Mouse (Mus musculus) heart, embryonic 14.5 days (tissue): ENCODE results near the gene Ogt. TPM values are rescaled to one million over a fixed set of nuclear protein-coding genes. Genes with fewer than 3 reads are reported as not detected.

Experiments used
- ATAC-seq: fragments of 200-750 bp; cut with Nextera tagmentation; 2 replicates; pipeline ENCODE4 v1.8.0; 2017; ENCODE audit warnings: low read depth, moderate TSS enrichment; ENCODE audit not compliant: insufficient number of reproducible peaks, insufficient read depth, low FRiP score
- H3K27ac ChIP-seq, 2 experiments: fragments of 200-500 bp in 1 of 2; fragments of 300-500 bp in 1 of 2; sonication (generic) in 1 of 2; replicated peaks in 1 of 2; 2 replicates each; pipeline ENCODE4 v1.5.1; 2012 to 2014; ENCODE audit warnings: low read depth in 2 of 2, low read length in 2 of 2, control low read depth in 1 of 2, mild to moderate bottlenecking in 1 of 2, mixed read lengths in 1 of 2; ENCODE audit not compliant: control insufficient read depth in 1 of 2, insufficient read depth in 1 of 2
- H3K27me3 ChIP-seq: fragments of 300-500 bp; sonication (generic); 2 replicates; pipeline ENCODE4 v1.6.1; 2014; ENCODE audit warnings: mild to moderate bottlenecking, low read length, control low read depth; ENCODE audit not compliant: control insufficient read depth, insufficient read depth
- H3K36me3 ChIP-seq: fragments of 300-500 bp; sonication (generic); 2 replicates; pipeline ENCODE4 v1.6.1; 2014; ENCODE audit warnings: mild to moderate bottlenecking, control low read depth, low read length, mixed read lengths; ENCODE audit not compliant: control insufficient read depth, insufficient read depth
- H3K4me1 ChIP-seq, 2 experiments: fragments of 200-500 bp in 1 of 2; fragments of 300-500 bp in 1 of 2; sonication (generic) in 1 of 2; 2 replicates each; pipeline ENCODE4 v1.6.1; 2012 to 2014; ENCODE audit warnings: low read length in 2 of 2, control low read depth in 1 of 2, mixed read lengths in 1 of 2; ENCODE audit not compliant: control insufficient read depth in 2 of 2, insufficient read depth in 2 of 2
- H3K4me2 ChIP-seq: fragments of 300-500 bp; sonication (generic); 2 replicates; pipeline ENCODE4 v1.6.1; 2014; ENCODE audit warnings: mild to moderate bottlenecking, low read length
- H3K4me3 ChIP-seq, 2 experiments: fragments of 200-500 bp in 1 of 2; fragments of 300-500 bp in 1 of 2; sonication (generic) in 1 of 2; 2 replicates each; pipeline ENCODE4 v1.5.1; 2012 to 2014; ENCODE audit warnings: low read length in 2 of 2, mild to moderate bottlenecking in 2 of 2, control low read depth in 1 of 2, low read depth in 1 of 2, moderate library complexity in 1 of 2; ENCODE audit not compliant: control insufficient read depth in 1 of 2, insufficient read depth in 1 of 2
- H3K9ac ChIP-seq: fragments of 300-500 bp; sonication (generic); 2 replicates; pipeline ENCODE4 v1.6.1; 2014; ENCODE audit warnings: mild to moderate bottlenecking, low read length
- H3K9me3 ChIP-seq: fragments of 300-500 bp; sonication (generic); 2 replicates; pipeline ENCODE4 v1.6.1; 2016; ENCODE audit warnings: low read length, control low read depth; ENCODE audit not compliant: control insufficient read depth
- WGBS: fragments of 180-500 bp; shearing (Covaris S2); extraction: QIAGEN DNeasy Blood & Tissue Kit; methylation state at CpG from one replicate; pipeline ENCODE4 v1.1.7; 2014; 5-methylcytosine and 5-hydroxymethylcytosine counted together
- polyA plus RNA-seq: library from polyadenylated mRNA; unstranded; fragments of >200 nt; fragmentation: Nextera tagmentation; extraction: Ambion mirVana; gene quantifications from 2 replicates; pipeline ENCODE4 v1.2.1, GENCODE M21; 2014

Ogt gene
- polyA plus RNA-seq, 1 experiment from 2014 or later, result 133 TPM

DNA sequence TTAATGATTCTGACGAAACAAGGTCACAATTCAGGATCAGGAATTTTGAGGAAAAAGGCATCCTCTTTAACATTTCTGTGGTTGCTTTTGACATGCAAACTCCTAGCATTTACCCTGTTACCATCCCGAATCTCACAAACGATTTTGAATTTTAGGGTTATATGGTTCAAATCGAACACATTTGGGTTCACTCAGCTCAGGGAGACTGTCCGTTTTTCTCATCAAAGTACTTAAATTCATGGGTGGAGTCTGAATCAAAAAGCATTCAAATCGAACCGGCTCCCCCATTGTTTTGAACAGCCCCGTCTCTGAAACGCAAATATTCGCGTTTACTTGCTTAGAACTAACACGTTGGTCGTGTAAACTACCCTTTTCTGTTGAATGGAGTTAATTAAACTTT lies 554 bp upstream of the Ogt start:
- Histone ChIP-seq H3K4me2 (peak overlapping the region; percentile 61), H3K4me1 (no peaks in the 10 kb centered on the region; a peak in 1 of 4 replicates), H3K9me3 (no peaks in the 10 kb centered on the region), H3K9ac (peak overlapping the region; percentile 63), H3K27ac (peak overlapping the region in 1 of 2 experiments; percentile 39; a peak in 1 of 4 replicates), H3K27me3 (peaks cover 17% of the 10 kb centered on the region), H3K36me3 (peaks cover 4% of the 10 kb centered on the region), H3K4me3 (peak overlapping the region; percentile 70 to 89; a peak in 3 of 4 replicates)
- no peak for ATAC-seq
- 19% methylated on average over 13 of the region's 13 CpGs for WGBS

DNA sequence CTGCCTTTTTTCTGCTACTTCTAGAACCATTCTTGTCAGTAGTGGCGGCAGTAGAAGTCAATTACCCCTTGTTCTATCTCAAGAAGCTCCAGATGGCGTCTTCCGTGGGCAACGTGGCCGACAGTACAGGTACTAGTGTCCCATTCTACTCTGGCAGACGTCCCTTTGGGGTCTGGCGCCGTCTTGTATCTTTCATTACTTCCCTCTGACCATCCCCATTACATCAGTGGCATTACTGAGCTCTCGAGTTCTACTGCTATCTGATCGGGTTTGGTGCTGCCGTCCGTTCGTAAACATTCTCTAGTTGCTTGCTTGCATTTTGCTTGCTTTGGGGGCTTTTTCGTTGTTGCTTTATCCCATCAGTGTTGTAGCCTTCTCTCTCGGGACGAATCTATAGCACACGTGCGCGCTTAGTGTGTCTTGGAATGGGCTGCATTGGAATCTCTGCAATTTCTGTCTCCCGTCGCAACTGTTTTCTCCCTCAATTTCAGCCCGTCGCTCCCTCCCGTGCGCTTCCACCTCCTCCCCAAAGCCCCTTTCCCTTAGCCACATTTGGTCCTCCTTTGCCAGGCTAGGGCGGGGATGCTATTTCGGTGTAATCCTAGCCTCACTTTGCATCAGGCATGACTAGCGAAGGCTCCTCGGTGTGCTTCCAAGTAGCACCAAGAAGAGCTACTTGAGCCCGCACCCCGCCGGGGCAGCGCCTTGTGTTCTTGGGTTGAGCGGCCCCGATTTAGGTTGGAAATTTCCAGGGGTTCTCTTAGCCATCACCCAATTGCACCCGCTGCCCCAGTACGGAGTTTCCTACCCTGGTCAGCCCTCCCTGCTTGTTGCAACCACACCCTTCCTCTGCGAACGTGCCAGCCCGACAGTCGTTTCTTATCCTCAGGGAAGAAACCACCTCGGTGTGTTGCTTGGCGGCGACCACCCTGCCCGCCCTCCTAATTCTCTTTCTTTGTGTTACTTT lies 617 bp downstream of the Ogt start:
- no peak; the same call in none of the 2 replicates for ATAC-seq
- 16% methylated on average over 45 of the region's 45 CpGs for WGBS
- H3K9me3 ChIP-seq, result no peaks in the 10 kb centered on the region
- H3K9ac ChIP-seq, result peak overlapping the region; percentile 90
- H3K27me3 ChIP-seq, result peaks cover 14% of the 10 kb centered on the region
- H3K4me1 ChIP-seq, result no peaks in the 10 kb centered on the region; a peak in 1 of 4 replicates
- H3K4me3 ChIP-seq, result peak overlapping the region; percentile 70 to 89
- peak overlapping the region; percentile 84 for H3K27ac ChIP-seq
- peak overlapping the region; percentile 72 for H3K4me2 ChIP-seq
- H3K36me3 ChIP-seq, result peaks cover 7% of the 10 kb centered on the region

DNA sequence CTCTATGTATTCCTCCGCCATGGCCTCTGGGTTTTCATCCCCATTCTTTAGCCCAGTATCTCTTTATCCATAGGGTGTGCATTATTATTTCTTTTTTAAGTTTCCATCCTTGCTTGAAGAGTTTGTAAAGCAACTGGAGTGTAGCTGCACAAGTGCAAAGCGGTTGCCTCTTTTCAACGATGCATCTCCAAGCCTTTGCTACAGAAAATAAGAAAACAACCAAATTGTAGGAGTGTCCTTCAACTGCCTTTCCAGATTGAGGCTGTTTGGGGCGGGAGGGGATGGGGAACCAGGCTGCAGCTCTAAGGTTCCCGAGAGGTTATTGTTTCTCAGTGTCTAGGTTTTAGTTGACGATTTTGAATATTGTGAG lies 1.3 kb downstream of the Ogt start:
- H3K27ac ChIP-seq, result peak overlapping the region; percentile 84
- H3K4me1 ChIP-seq, result no peaks in the 10 kb centered on the region; a peak in 1 of 4 replicates
- 12% methylated on average over 6 of the region's 6 CpGs for whole genome bisulfite sequencing
- H3K9me3 ChIP-seq, result no peaks in the 10 kb centered on the region
- peak overlapping the region; percentile 70 to 89 for H3K4me3 ChIP-seq
- peaks cover 13% of the 10 kb centered on the region for H3K27me3 ChIP-seq
- H3K4me2 ChIP-seq, result peak overlapping the region; percentile 72
- H3K9ac ChIP-seq, result peak overlapping the region; percentile 90
- peaks cover 8% of the 10 kb centered on the region for H3K36me3 ChIP-seq
- no peak for ATAC-seq

DNA sequence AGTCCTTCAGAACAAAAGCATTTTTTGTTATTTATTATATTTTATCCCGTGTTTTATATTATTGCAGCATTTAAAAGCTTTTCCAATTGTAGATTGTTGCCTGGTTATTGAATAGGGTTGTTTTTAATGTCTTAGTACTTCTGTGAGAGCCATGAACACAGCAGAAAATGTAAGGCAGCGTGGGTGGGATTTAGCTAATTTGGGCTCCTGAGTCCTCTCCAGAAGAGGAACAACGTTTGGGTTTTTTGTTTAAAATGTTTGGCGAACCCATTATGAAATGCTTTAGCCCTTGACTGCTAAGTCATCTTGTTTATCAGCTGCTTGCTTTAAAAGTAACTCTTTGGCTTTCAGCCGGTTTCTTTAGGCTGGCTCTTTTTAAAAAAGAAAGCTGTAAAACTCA lies 2.2 kb downstream of the Ogt start:
- ATAC-seq, result no peak
- no peaks in the 10 kb centered on the region; a peak in 1 of 4 replicates for H3K4me1 ChIP-seq
- no peak overlapping the region for H3K27ac ChIP-seq
- peak overlapping the region; percentile 72 for H3K4me2 ChIP-seq
- H3K9me3 ChIP-seq, result no peaks in the 10 kb centered on the region
- WGBS, result 21% methylated on average over 5 of the region's 5 CpGs
- H3K9ac ChIP-seq, result peak overlapping the region; percentile 90
- H3K36me3 ChIP-seq, result peaks cover 13% of the 10 kb centered on the region
- peak overlapping the region; percentile 21 to 70; a peak in 3 of 4 replicates for H3K4me3 ChIP-seq
- peaks cover 13% of the 10 kb centered on the region for H3K27me3 ChIP-seq

DNA sequence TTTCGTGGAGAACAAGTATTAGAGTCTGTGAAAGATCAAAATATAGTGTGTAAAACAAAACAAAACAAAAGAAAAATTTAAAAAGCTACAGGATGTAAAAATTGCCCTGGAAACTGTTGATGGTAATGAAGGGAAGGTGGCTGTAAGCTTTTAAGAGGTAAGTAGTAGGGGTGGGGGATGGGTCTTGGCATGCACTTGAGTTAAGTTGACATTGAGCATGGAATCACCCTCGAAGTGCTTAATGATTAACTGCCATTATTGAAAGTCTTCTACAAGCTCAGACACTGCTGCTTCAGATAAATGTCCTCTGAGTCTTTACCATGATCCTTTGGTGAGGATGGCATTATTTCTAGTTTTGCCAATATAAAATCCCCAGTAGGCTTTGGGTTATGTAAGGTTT lies 5.4 kb downstream of the Ogt start:
- WGBS, result 63% methylated on average over 2 of the region's 2 CpGs
- Histone ChIP-seq H3K9me3 (no peaks in the 10 kb centered on the region), H3K9ac (no peak overlapping the region), H3K36me3 (peaks cover 13% of the 10 kb centered on the region), H3K27me3 (no peaks in the 10 kb centered on the region), H3K27ac (no peak overlapping the region), H3K4me2 (no peak overlapping the region), H3K4me1 (no peaks in the 10 kb centered on the region), H3K4me3 (no peak overlapping the region)
- ATAC-seq, result no peak

DNA sequence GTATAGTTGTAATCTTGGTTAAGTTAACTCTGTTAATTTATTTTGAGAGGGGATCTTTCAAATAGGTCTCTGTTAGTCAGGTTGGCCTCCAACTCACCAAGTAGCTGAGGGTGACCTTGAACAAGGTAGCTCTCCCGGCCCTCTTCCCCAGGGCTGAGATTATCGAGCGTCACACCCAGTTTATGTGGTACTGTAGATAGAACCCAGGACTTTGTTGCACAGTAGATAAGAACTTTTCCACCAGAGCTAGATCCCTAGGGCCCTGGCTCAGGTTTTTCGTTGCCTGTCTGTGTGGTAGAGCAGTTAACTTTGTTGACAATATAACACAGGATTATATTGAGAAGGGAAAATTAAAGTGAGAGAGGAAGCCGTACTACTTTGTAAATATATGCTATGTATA lies 6.8 kb downstream of the Ogt start:
- Histone ChIP-seq H3K4me3 (no peak overlapping the region), H3K27ac (no peak overlapping the region), H3K4me1 (no peaks in the 10 kb centered on the region), H3K4me2 (no peak overlapping the region), H3K36me3 (peaks cover 21% of the 10 kb centered on the region), H3K9me3 (no peaks in the 10 kb centered on the region), H3K9ac (no peak overlapping the region), H3K27me3 (no peaks in the 10 kb centered on the region)
- WGBS, result 44% methylated on average over 5 of the region's 5 CpGs
- no peak for ATAC-seq

DNA sequence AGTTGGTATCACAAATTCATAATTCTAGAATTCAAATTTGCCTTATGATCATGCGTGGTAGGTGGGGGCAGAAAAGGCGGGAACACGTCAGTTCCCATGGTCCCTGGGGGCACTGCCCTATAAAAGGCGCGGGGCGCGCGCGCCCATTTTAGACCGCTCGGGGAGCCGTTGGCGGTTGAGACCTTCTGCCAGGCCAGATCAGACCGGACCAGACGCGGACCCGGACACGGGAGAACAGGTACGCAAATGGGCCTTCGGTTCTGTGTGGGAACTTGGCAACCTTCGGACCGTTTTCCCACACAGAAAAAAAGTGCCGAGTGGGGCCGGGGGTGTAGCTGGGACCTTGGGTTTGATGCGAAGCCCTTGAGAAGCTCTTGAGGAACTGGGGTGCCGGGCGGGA lies 55.8 kb downstream of the Ogt start:
- Histone ChIP-seq H3K4me2 (no peak overlapping the region), H3K9me3 (peaks cover 24% of the 10 kb centered on the region), H3K36me3 (no peaks in the 10 kb centered on the region), H3K27me3 (no peaks in the 10 kb centered on the region), H3K9ac (no peak overlapping the region), H3K4me3 (no peak overlapping the region), H3K27ac (no peak overlapping the region), H3K4me1 (no peaks in the 10 kb centered on the region)
- ATAC-seq, result no peak
- 87% methylated on average over 27 of the region's 27 CpGs for WGBS
